Mouse (Mus musculus) forebrain, postnatal 0 days (tissue): ENCODE measurements at regions not wholly inside any gene's neighbourhood (a gene's known extent, or its start where the extent isn't known, plus 50 kb on each side); places are given as distances from the start of the nearest gene placed in this dataset.

Experiments used
- ATAC-seq: fragments of 200-750 bp; cut with Nextera tagmentation; 2 replicates; pipeline ENCODE4 v1.8.0; 2017; ENCODE audit warnings: mild to moderate bottlenecking, moderate library complexity
- DNase-seq: peaks from one replicate; pipeline ENCODE4 v3.0.0-alpha.2; 2015
- H3K27ac ChIP-seq: fragments of 300-500 bp; sonication (generic); 2 replicates; pipeline ENCODE4 v1.5.1; 2014; ENCODE audit warnings: low read depth, mild to moderate bottlenecking, antibody characterized with exemption, low read length, moderate library complexity, mixed read lengths
- H3K27me3 ChIP-seq: fragments of 300-500 bp; sonication (generic); 2 replicates; pipeline ENCODE4 v1.6.1; 2014; ENCODE audit warnings: mild to moderate bottlenecking, low read length, mixed read lengths; ENCODE audit not compliant: insufficient read depth
- H3K36me3 ChIP-seq: fragments of 300-500 bp; sonication (generic); 2 replicates; pipeline ENCODE4 v1.6.1; 2014; ENCODE audit warnings: mild to moderate bottlenecking, moderate library complexity; ENCODE audit not compliant: insufficient read depth
- H3K4me1 ChIP-seq: fragments of 300-500 bp; sonication (generic); 2 replicates; pipeline ENCODE4 v1.6.1; 2014; ENCODE audit warnings: antibody characterized with exemption; ENCODE audit not compliant: insufficient read depth
- H3K4me2 ChIP-seq: fragments of 300-500 bp; sonication (generic); 2 replicates; pipeline ENCODE4 v1.6.1; 2014; ENCODE audit warnings: low read depth, mild to moderate bottlenecking, moderate library complexity
- H3K4me3 ChIP-seq: fragments of 300-500 bp; sonication (generic); 2 replicates; pipeline ENCODE4 v1.5.1; 2014; ENCODE audit warnings: low read depth, low read length, mixed read lengths
- H3K9ac ChIP-seq: fragments of 300-500 bp; sonication (generic); 2 replicates; pipeline ENCODE4 v1.6.1; 2014; ENCODE audit warnings: mild to moderate bottlenecking
- H3K9me3 ChIP-seq: fragments of 300-500 bp; sonication (generic); 2 replicates; pipeline ENCODE4 v1.6.1; 2016; ENCODE audit warnings: low read length
- CTCF ChIP-seq: sonication (generic); IDR thresholded peaks from 2 replicates; pipeline ENCODE4 v1.5.1; 2016; ENCODE audit warnings: antibody characterized with exemption, control low read depth, low read depth
- WGBS: fragments of 180-500 bp; shearing (Covaris S2); extraction: QIAGEN DNeasy Blood & Tissue Kit; methylation state at CpG from one replicate; pipeline ENCODE4 v1.1.7; 2014; 5-methylcytosine and 5-hydroxymethylcytosine counted together

DNA sequence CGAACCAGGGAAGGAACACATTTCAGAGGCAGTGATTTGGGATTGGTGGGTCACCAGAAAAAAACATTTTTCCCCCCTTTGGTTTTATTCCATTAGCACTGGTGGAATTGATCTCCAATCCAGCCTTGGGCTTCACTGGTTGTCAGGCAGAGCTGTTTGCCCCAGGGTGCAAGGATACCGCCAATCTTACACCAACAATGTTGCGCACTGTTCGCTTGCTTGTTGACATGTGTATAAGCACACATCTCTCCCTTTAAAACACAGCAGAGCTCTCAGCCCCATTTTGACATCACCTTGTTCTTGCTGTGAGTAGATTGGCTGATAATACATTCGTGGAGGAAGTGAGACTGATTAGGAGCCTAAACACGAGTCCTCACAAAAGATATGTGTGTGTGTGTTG lies 333.1 kb upstream of the Atp5g3 start:
- WGBS, result 53% methylated on average over 6 of the region's 6 CpGs
- H3K9ac ChIP-seq, result no peak overlapping the region
- H3K36me3 ChIP-seq, result no peaks in the 10 kb centered on the region
- H3K9me3 ChIP-seq, result no peaks in the 10 kb centered on the region
- peak overlapping the region; percentile 23 for H3K4me2 ChIP-seq
- ATAC-seq (peak; percentile 27; the same call in 1 of the 2 replicates), DNase-seq (peak; percentile 34)
- H3K27me3 ChIP-seq, result no peaks in the 10 kb centered on the region
- peaks cover 8% of the 10 kb centered on the region for H3K4me1 ChIP-seq
- no peak overlapping the region for H3K4me3 ChIP-seq
- no peak for TF ChIP-seq CTCF
- peak overlapping the region; percentile 30; the same call in 1 of the 2 replicates for H3K27ac ChIP-seq

DNA sequence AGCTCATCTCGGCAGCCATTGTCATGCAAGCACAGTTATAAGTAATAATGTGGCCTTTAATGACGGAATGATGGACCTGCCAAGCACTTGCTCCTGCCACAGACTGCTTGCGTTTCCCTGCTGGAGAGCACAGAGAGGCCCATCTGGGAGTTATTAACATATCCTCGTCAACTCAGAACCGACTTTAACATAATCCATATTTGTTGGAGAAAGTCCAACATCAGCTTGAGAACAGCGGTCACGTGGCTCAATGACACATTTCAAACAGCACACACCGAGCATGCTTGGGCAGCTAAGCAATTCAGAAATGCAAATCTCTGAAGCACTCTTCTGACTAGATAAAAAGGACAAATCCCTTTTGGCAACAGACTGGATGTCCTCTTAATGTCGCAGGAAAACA lies 332.7 kb upstream of the Atp5g3 start:
- H3K4me2 ChIP-seq, result peak overlapping the region; percentile 23
- peak; percentile 71 for ATAC-seq

GRCm38 (mm10) chr2:74239586-74239985 lies 328.5 kb upstream of the Atp5g3 start:
- TF ChIP-seq CTCF, result no peak
- no peak for DNase-seq
- 68% methylated on average over 10 of the region's 10 CpGs for WGBS
- Histone ChIP-seq H3K4me3 (no peak overlapping the region), H3K4me2 (no peak overlapping the region), H3K4me1 (peaks cover 8% of the 10 kb centered on the region), H3K36me3 (no peaks in the 10 kb centered on the region), H3K27me3 (no peaks in the 10 kb centered on the region), H3K9me3 (no peaks in the 10 kb centered on the region), H3K27ac (no peak overlapping the region), H3K9ac (no peak overlapping the region)
- ATAC-seq, result no peak

More for the DNA sequence above, 332.7 kb upstream of the Atp5g3 start:
- Histone ChIP-seq H3K27me3 (no peaks in the 10 kb centered on the region), H3K36me3 (no peaks in the 10 kb centered on the region), H3K9ac (no peak overlapping the region), H3K27ac (peak overlapping the region; percentile 30; the same call in 1 of the 2 replicates), H3K4me1 (peaks cover 8% of the 10 kb centered on the region), H3K4me3 (no peak overlapping the region), H3K9me3 (no peaks in the 10 kb centered on the region)
- peak; percentile 65 for DNase-seq
- 31% methylated on average over 9 of the region's 9 CpGs for WGBS
- TF ChIP-seq CTCF, result no peak

- H3K9ac ChIP-seq, result no peak overlapping the region
- ATAC-seq (no peak), DNase-seq (no peak)
- 89% methylated on average over 3 of the region's 3 CpGs for WGBS
- H3K27ac ChIP-seq, result no peak overlapping the region
- no peak overlapping the region for H3K4me2 ChIP-seq
- no peak overlapping the region for H3K4me3 ChIP-seq
- no peaks in the 10 kb centered on the region for H3K36me3 ChIP-seq
- no peak for TF ChIP-seq CTCF
- H3K4me1 ChIP-seq, result no peaks in the 10 kb centered on the region
- H3K27me3 ChIP-seq, result no peaks in the 10 kb centered on the region
- no peaks in the 10 kb centered on the region for H3K9me3 ChIP-seq
These were observed 306.3 kb upstream of the Atp5g3 start for GRCm38 (mm10) chr2:74217437-74217836.

DNA sequence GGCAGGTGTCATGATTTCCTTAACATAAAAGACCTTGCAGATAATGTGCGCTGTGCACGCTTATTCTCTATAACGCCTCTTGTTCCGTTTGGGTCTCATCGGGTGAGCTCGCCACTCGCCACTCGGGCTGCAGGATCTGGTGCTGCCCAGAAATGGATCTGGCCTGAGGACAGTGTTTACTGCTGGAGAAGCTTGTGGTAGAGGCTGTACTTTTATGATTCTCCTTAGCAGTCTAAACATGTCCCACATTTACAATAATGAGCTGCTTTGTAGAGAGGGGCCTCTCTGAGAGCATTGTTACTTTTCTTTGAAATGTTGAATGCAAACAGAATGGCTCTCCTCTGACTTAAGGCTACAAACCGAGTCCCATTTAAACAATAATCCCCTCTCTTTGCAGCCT lies 299.1 kb upstream of the Atp5g3 start:
- Histone ChIP-seq H3K4me2 (0 out of 2 replicates have a peak overlapping the region, but pooled peaks have one; percentile 8), H3K9ac (no peak overlapping the region), H3K4me3 (no peak overlapping the region), H3K27ac (no peak overlapping the region), H3K27me3 (no peaks in the 10 kb centered on the region), H3K36me3 (no peaks in the 10 kb centered on the region), H3K4me1 (no peaks in the 10 kb centered on the region; the same call in 1 of the 2 replicates), H3K9me3 (no peaks in the 10 kb centered on the region)
- ATAC-seq, result peak; percentile 36; the same call in 1 of the 2 replicates
- WGBS, result 17% methylated on average over 9 of the region's 9 CpGs
- no peak for TF ChIP-seq CTCF
- no peak for DNase-seq

- Histone ChIP-seq H3K36me3 (no peaks in the 10 kb centered on the region), H3K4me2 (no peak overlapping the region), H3K27ac (no peak overlapping the region), H3K4me3 (no peak overlapping the region), H3K9ac (no peak overlapping the region), H3K4me1 (no peaks in the 10 kb centered on the region; the same call in 1 of the 2 replicates), H3K27me3 (no peaks in the 10 kb centered on the region), H3K9me3 (no peaks in the 10 kb centered on the region)
- 27% methylated on average over 3 of the region's 3 CpGs for WGBS
- DNase-seq (no peak), ATAC-seq (no peak)
- no peak for TF ChIP-seq CTCF
These were observed 298.3 kb upstream of the Atp5g3 start for GRCm38 (mm10) chr2:74209421-74209917.

DNA sequence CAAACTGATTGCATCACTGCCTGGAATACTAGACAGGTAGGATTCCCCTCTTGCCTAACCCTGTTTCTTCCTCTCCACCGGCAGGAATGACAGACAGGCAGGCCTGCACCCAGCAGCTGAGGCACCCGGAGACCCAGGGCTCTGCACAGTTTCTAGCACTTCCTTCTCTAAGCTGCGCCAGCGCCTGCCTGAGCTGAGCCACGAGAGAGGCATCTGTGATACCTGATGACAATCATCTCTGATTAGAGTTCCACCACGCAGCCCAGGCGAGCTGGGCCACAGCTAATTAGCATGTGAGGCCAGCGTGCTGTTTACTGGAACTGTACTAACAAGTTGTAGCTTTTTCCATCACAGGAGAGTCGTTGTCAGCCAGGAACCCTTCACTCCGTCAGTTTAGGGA lies 296.3 kb upstream of the Atp5g3 start:
- no peak overlapping the region for H3K4me3 ChIP-seq
- ATAC-seq, result no peak
- 30% methylated on average over 10 of the region's 10 CpGs for WGBS
- H3K9me3 ChIP-seq, result no peaks in the 10 kb centered on the region
- H3K4me2 ChIP-seq, result no peak overlapping the region
- no peaks in the 10 kb centered on the region; the same call in 1 of the 2 replicates for H3K4me1 ChIP-seq
- H3K27ac ChIP-seq, result no peak overlapping the region
- no peak overlapping the region for H3K9ac ChIP-seq
- no peak for DNase-seq
- no peak for TF ChIP-seq CTCF
- no peaks in the 10 kb centered on the region for H3K36me3 ChIP-seq
- no peaks in the 10 kb centered on the region for H3K27me3 ChIP-seq

- TF ChIP-seq CTCF, result no peak
- Histone ChIP-seq H3K4me3 (no peak overlapping the region), H3K9me3 (no peaks in the 10 kb centered on the region), H3K4me2 (no peak overlapping the region), H3K9ac (no peak overlapping the region), H3K27ac (no peak overlapping the region), H3K36me3 (no peaks in the 10 kb centered on the region), H3K4me1 (no peaks in the 10 kb centered on the region), H3K27me3 (no peaks in the 10 kb centered on the region)
- 48% methylated on average over 3 of the region's 3 CpGs for WGBS
- ATAC-seq, result no peak
- DNase-seq, result no peak
These were observed 291.6 kb upstream of the Atp5g3 start for GRCm38 (mm10) chr2:74202776-74203175.
